Mouse (Mus musculus) fat pad, adult 2 months (tissue): Measurements from ENCODE around the gene Gzmf.
"Not testable (repeated sequence)": the region's sequence is repeated elsewhere in the genome, so short reads cannot be mapped to it uniquely, and the experiment has no call there.

Source experiments
- DNase-seq: peaks from one replicate; pipeline ENCODE4 v3.0.0-alpha.2; 2011; ENCODE audit warnings: low read depth, low spot score; ENCODE audit errors: extremely low read depth

The Gzmf gene

GRCm38 (mm10) chr14:56211317-56211716 is at the start of gene Gzmf:
Gzmf (minus strand) TSS chr14:56211417.
- no peak for DNase-seq

GRCm38 (mm10) chr14:56240409-56240808 is 29.2 kb upstream of the Gzmf start:
- no peak for DNase-seq

DNA sequence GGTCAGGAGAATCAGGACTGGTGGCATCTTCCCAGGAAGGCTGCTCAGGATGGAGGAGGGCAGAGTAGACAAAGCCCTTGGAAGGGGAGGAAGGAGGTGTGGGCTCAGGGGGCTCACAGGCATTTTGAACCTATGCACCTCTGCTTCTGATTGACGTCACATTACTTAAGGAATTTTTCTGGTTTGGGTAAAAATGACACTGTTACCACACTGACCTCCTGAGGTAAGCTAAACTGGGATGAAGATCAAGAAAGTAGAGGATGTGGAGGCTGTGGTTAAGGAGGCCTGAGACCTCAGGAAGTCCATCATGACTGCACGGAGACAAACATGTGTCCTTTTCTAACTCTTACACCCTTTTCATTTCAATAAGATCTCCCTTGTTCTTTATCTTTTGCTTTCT is 23.3 kb upstream of the Gzmf start, which contains the start of gene Gzmc:
Gzmc (minus strand) TSS at position 101 of the 400 bp plus-strand sequence.
- DNase-seq, result no peak

DNA sequence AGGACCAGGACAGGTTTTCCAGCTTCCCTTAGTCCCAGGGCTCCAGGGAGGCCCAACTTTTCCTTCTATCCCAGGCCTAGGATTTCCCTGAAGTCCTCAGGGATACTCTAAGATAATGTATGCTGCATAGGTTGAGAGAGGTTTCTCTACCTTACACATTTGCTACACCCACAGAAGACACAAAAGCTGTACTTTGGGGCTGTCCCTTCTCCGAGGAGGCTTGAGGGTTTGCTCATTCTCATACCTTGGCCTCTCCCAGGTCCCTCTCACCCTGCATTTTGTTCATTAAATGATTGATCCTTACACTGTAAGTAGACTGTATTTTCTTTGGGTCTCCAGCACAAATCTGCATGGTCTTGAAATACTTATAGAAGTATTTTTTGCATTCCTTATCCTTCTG is 5.6 kb downstream of the Gzmf start:
- no peak for DNase-seq

- not testable (repeated sequence) for DNase-seq
Measured at GRCm38 (mm10) chr14:56205021-56205420, 6.2 kb downstream of the Gzmf start.

GRCm38 (mm10) chr14:56203975-56204374 is 7.2 kb downstream of the Gzmf start:
- no peak for DNase-seq

DNA sequence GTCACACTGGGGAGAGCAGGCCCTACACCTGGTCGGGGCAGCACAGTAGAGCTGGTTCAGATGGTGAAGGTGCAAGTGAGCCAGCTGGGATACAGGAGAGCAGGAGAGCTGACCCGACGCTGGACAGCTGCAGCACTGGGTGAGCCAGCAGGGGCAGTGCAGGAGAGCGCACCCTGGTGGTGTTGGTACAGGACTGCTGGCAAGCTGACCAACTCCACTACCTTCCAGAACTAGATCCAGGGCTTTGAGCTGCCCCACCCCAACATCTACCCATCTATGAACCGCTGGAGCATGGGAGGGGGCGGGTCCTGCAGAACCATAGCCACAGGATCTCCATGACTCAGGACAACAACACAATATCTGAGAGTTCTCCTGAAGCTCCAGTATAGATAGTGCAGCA is 24.3 kb downstream of the Gzmf start:
- DNase-seq, result no peak

- no peak for DNase-seq
Measured at GRCm38 (mm10) chr14:56186521-56186920, 24.7 kb downstream of the Gzmf start.

DNA sequence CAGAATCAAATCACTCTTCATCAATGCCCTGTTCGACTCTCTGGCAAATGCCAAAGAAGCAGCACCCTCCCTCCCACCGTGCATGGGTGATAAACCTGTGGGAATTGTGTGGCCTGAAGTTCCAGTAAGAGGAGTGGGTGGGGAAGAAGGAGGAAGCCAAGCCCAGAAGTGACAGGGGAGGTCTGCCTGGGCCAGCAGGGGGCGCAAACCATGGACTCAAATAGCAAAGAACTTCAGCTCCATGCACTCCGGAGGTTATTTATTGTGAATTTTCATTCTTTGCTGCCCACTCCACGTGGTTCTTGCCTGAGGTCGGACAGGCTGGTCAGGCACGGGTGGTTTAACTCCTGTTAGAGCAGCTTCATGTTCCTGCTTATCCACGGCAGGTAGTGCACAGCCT is 33.6 kb downstream of the Gzmf start:
- DNase-seq, result not testable (repeated sequence)

GRCm38 (mm10) chr14:56174499-56174898 is 36.7 kb downstream of the Gzmf start, which contains the start of gene Gzmn:
Gzmn (minus strand) TSS chr14:56174599.
- DNase-seq, result no peak

DNA sequence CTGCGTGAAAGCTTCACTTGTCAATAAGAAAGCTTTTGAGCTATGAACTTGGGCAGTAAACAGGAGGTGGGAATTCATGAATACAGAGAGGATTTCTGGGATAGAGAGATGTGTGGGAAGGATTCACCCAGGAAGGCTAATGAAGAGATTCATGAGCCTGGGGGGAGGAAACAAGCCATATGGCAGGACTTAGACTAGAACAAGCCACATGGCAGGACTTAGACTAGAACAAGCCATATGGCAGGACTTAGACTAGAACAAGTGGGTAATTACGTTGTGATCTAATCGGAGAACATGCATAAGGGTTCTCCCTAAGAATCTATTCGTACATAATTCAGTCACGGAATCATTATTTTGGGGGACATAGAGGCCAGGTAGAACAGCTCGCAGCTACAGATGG is 37.8 kb downstream of the Gzmf start:
- DNase-seq, result no peak

DNA sequence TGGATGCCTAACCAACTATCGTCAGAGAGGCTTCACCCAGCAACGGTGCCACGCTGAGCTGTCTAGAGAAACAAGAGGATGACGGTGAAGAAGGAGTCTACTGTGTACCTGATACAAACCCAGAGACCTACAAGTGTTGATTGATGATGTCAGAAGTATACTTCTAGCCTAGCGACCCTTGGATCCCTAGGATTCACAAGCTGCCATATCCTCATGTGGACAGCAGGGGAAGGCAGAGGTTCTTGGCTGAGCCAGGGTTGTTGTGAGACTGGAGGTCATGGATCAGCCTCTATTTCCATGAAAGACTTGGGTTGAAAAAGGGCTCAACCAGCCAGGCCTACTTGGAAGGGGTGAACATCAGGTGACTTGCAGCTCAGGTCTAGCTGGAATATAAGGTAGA is 38.5 kb downstream of the Gzmf start:
- DNase-seq, result no peak

DNA sequence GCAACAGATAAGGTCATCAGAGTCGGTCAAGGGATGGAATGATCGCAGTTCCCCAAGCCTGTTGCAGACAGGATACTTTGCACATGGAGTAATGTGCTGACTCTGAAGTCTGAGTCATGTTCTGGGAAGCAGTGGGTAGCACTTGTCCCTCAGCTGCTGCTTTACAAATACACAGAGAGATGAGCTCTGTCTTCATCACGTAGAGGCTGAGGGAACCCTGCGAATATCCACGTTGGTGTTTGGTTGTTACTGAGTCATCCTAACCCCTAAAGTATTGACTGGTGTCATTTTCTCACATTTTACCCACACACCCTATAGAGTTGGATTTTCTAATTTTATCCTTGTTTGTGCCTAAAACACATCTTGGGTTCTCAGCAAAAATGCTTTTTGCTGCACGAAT is 43.2 kb downstream of the Gzmf start:
- no peak for DNase-seq

DNA sequence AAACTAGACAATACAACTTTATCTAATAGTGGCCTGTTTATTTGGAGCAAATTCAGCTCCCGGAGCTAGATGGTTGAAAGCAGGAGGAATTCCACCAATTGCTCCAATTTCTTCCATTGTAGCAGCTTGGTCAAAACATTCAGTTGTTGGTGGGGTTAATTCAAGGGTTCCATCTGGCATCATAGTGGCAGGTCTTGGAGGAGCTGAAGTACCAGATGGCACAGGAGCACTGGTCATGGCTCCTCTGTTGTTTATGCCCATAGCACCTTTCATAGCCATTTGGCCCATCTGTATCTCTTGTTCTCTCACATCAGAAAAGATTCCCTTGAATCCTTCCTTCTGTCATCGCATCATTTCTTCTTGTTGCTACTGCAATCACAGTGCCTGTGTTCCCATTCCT is 49.1 kb downstream of the Gzmf start:
- no peak for DNase-seq

DNA sequence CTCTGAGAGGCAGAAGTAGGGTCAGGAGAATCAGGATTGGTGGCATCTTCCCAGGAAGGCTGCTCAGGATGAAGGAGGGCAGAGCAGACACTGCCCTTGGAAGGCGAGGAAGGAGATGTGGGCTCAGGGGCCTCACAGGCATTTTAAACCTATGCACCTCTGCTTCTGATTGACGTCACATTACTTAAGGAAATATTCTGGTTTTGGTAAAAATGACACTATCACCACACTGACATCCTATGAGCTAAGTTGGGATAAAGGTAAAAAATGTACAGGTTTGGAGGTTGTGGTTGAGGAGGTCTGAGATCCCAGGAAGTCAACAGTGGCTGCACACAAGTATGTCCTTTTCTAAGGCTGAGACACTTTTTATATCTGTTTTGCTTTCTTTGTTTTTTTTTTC is 51.7 kb downstream of the Gzmf start, which contains the start of gene Gzmg:
Gzmg (minus strand) TSS at position 101 of the 400 bp plus-strand sequence.
- DNase-seq, result not testable (repeated sequence)

- no peak for DNase-seq
Measured at GRCm38 (mm10) chr14:56155340-56155739, 55.9 kb downstream of the Gzmf start.
